Mouse (Mus musculus): Measurements from ENCODE around the gene Spo11.

DNA sequence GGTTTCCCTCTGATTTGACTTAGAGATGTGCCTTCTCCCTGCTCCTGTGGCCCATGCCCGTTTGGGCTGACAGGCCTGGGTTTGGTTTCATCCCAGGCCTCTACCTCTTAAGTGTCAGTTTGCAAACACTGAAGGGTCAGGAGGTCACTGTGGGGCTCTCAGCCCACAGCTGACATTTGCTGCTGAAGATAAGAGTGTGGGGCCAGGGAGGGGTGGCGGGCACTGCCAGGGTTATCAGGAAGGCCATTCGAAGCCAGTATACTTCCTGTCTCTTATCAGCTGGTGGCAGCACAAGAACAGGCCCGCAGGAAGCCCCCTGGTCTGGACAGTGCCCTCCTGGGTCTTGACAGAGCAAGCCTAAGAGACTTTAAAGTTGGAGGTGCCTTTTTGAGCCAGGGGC lies 57.5 kb downstream of the Spo11 start:
- no peak for TF ChIP-seq CTCF (IDR thresholded peaks at IDR 0.05; ENCODE audit: borderline replicate concordance, insufficient read depth, low read length)
- TF ChIP-seq POLR2A (IDR thresholded peaks at IDR 0.05; ENCODE audit: low read depth, low read length) = no peak
